Mouse (Mus musculus) frontal cortex, postnatal 14 days (tissue): ENCODE measurements around the gene Glis3.

Experiments
- DNase-seq, 2 experiments: peaks; one replicate each; pipeline ENCODE4 v3.0.0; 2022; ENCODE audit warnings: low spot score in 2 of 2

The Glis3 gene

DNA sequence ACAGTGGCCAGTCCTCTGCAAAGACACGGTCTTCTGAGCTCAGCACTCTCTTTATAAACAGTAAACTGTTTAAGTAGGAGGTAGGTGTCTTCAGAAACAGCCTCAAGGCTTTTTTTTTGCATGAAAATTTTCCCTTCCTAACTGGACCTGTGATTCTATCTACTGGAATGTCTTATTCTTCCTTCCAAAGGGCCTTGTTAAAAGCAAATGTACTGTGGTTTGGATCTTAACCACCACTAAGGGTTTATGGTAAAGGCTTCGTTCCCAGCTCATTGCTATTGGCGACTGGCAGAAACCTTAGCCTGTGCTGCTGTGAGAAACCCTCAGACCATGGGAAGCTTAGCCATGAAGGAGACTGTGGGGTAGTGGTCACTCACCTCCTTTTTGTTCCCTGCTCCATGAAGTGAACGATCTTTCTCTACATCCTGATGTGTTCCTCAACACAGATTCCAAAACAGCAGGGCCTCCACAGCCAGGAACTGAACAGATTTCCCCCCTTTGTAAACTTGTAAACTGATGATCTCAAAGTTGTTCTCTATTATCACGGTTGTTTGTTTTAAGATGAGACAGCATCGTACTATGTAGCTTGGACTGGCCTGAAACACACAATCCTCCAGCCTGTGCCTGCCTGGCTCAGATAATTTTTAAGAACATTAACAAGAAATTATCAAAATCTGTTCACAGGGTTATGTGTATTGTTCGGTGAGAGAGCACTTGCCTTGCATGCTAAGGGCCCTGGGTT is 88.0 kb downstream of the Glis3 start:
- no peak for DNase-seq

DNA sequence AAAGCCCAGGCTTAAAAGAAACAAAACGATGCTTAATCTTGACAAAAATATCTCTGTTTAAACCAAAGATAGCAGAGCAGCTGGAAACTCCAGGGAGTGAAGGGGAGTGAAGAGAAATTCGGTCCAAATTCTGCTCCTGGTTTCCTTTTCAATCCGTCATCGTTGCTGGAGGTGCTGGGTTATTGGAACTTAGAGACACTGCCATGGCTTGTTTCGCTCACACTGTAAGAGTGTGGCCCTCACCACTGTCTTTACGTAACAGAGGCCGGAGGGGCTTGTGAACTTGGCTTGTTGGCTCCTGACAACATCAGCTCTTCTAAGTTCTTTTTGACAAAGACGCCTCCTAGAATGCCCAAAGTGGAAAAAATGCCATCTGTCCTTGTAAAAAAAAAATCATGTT is 99.4 kb downstream of the Glis3 start:
- DNase-seq: peak in 1 of 2 experiments; percentile 14

DNA sequence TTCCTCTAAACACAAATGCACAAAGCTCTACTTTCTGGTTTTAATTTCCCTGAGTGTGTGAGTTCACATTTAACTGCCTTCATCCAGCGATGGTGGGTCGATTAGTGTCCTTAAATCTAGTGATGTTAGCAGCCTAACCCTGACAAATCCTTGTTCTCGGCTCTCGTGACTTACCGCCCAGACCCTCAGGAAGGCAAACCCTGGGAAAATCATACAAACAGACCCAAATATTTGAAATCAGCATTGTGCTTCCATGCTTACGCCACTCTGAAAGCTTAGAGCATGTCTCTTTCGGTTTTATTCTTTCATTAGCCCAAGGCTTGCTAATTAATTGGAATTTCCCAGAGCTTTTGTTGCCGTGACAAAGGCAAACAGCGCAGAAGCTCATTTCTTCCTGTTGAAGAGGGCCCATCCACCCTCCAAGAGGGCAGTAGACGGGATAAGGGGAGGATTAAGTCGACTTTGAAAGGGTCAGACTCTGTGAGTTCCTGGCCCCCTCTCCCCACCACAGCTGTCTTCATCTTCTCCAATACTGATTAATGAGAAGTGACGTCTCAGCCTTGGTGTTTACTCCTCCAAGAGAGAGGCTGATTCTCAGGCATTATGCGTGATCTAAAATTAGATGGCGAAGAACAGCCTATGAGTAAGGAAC is 100.0 kb downstream of the Glis3 start:
- no peak for DNase-seq

DNA sequence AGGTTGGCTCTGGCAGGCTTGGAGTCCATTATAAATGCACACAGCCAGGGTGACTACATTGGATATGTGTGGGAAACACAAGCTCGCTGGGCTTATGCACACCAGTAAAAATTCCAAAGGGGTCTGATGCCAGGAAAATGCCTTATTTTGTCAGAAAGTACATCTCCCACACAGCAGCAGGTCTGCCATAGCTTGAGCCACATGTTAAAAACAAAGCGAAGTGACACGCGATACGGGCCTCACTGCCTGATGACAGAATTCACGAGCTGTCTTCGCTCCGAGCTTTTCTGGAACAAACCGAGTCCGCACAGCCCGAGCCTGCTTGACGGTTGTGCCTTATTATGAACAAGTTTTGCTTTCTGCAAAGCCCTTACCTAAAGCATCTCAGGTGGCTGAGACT is 102.9 kb downstream of the Glis3 start:
- peak in 1 of 2 experiments; percentile 13 for DNase-seq

DNA sequence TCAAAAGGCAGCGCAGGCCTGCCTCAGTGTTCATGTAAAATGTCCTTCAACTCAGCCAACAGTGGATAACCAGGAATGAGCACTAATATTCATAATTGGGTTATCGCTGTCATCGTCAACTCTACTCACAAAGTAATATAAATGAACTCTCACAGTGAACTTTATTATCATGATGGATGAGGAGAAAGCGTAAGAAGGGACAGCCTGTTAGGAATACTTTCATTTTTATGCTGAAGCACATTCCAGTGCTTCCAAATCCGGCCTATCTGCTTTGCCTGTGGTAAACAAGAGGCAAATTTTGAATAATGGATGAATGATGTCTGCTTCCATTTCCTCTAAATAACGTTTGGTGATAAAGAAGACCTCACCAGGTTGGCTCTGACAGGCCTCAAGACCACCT is 103.3 kb downstream of the Glis3 start:
- DNase-seq: no peak

DNA sequence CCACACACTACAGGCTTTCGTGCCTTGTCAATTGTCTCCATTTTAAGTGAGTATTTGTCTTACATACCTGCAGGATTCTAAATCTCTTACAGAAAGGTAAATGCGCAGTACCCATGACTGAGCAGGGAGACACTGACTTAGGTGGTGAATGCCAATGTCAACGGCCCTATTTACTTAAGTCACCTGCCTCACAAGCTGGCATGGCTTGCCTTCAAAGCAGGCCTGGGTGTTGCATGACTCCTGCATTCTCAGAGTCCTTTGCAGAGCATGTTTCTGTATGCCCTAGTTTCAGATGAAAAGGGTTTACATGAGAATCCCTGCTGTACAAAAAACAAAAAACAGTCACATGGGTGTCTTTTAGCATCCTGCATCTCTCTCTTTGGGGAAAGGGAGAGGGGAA is 106.2 kb downstream of the Glis3 start:
- no peak for DNase-seq

DNA sequence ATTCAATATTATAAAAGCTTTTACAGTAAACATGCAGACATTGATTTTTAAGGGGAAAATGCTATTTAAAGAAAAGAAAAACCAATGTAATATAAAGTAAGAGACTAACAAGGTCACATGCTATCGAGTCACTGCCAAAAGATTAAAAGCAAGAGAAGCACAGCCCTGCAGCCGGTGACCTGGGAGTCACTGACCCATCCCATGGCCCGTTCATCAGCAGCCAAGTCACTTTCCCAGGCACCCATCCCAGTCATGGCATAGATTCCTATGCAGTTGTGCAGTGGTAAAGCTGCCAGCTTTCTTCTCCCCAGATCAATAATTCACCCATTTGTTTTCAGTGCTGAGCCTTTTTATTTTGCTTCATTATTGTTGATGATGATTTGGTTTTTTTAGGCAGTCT is 110.0 kb downstream of the Glis3 start:
- DNase-seq: no peak

DNA sequence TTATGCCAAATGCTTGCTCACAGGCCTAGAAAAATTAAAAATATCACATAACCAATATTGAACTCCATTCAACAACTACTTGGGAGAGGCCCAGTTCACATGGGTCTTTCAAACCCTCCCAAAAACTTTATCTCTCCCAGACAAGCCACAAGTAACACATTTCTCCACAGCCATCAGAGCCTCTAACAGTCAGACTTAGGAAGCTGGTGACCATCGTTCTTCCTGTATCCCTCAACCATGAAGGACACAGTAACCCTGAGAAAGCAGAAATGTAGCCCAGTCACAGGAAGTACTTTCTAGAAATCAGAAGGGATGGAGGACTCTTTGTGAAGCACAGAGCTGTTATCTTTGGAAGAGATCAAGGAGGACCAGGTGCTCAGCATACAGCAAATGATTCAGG is 112.8 kb downstream of the Glis3 start:
- no peak for DNase-seq

DNA sequence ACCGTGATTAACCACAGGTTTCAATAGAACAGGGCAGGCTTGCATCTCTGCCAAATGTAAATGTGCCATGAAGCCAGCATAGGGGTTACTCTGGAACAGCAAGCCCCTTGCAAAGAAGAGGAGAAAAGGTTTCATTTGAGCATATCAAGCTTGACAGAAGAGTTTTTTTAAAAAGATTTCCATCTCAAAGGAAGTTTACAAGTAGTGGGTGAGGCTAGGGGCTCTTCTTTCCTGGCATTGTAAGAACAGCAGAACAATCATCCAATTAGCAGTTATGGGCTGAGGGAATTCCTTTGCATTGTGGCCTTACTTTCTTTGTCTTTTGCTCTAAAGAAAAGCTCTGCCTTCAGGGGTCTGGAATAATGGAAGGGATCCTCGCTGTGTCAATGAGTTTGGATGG is 113.3 kb downstream of the Glis3 start:
- no peak for DNase-seq

DNA sequence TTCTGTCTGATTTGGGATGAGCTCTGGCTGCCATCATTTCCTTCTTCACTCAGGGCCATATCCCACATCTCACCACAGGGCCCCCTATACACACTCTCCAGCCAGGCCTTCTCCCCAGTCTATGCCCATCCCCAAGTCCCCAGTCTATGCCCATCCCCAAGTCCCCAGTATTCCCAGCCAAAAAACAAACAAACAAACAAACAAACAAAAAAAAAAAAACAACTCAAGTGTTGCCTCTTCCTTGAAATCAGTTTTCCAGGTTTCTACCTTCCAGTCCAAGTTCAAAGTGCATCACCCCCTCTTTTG is 118.2 kb downstream of the Glis3 start:
- DNase-seq: no peak

DNA sequence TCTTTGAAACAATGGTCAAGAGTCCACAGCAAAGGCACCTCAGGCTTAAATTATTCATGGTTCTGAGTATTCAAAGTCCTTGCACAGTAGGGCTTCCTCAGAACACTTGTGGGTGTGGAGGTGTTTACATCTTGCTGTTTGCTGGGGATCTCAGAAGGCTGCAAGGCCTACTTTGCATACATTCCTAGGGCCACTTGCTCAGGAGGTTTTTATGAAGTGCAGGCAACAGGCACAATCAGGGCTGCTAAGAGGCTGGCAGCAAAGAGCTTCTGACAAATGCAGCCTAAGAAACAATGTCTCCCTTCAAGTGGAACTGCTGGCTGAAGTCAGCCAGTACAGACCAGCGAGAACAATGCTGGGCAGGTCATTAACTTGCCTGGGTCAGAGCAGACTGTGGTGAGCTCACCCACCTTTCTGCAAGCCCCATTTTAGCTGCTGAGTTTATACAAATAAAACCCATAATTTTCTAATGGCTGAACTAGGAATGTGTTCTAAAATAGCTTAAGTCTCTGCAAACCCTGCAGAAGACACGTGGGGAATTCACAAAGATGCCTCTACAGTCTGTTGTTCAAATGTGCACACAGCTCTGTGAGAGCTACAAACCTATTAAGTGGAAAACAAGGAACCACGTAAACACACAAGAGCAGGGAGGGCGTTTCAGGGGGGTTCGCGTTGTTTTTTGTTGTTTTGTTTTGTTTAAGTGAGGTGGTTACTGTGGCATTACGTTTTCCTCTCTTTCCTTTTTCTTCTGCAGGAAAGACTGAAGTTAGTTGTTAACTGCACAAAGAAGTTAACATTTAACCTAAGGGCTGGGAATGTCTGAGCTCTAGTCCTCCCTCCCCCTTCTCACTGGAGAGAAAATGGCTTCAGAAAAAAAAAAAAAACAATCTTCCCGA is 118.8 kb downstream of the Glis3 start:
- DNase-seq: no peak

DNA sequence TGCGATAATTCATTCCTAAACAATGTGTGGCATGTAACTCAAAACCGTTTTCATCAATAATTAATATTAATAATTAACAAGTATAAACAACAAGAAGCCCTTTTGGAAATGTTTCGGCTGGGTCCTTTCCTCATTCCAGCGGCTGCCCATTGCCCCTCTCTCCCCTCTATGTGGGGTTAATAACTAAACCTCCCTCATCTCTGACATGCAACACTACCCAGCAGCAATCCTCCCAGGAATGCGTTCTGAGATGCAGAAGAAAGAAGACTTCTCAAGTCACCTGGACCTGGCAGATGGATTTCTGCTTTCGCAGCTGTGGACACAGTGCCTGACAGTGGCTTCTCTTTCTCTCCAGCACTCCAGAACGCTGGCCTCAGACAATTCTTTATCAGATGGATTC is 120.0 kb downstream of the Glis3 start:
- DNase-seq: no peak

DNA sequence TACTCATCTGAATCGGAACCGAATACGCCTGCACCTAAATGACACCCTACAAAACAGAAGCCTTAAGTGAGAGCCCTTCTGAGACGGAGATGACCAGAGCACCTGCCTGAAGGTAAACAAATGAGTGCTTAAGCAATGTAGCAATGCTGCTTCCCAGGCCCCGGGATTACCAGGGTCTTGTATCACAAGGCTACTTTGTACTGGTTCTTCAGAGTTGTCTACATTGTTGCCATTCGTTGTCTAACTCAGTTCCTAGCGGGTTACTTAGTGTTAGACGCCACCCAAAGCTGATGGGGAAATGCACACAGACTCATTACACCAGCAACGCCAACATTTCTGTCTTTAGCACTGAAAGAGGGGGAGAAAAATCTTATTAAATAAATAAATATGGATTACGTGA is 120.5 kb downstream of the Glis3 start:
- DNase-seq: no peak

DNA sequence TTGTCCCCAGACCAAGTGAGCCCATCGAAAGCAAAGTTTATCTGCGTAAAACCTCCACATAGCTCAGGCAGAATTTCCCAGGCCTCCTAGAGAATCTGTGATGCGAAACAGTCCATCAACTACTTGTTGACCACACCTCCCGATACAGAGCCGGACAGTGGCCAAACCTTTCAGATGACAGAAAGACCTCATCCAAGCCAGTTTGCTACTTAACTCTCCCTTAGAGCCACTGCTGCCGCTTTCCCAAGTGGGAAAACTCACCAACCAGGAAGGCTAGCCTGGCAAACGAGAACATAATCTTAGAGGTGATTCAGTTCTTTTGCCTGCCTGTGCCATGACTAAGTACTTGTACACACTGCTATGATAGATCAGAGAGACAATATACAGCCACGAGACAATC is 121.2 kb downstream of the Glis3 start:
- DNase-seq: no peak

DNA sequence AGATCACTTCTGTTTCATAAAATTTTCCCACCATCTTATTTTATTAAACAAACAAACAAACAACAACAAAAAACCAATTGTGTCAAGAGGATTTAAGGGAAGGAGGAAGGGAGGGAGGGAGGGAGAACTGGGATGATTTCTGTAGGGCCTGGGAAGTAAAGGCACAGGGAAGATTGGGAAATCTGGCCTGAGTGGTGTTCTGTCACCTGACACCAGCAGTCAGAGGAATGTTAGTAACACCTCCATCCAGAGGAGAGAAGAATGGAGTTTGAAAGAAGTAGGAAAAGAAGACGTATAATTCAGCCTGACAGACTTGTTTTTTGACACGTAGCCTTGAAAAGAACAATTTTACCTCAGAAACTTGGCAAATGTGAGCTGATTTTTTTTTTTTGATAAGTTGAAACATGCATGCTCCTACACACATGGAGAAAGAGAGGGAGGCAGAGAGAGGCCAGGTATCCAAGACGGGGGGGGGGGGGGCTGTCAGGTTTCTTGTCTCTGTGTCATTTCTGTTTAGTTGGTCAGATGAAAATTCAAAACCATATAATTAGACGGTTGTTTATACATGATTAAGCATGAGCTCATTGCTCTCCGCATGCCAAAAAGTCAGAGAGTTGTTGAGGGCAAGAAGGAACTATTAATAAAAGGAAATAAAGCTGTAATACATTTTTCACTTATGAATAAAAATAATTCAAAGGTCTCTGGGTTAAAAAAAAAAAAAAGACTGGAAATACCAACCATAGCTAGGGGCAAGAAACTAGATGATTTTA is 122.1 kb downstream of the Glis3 start:
- no peak for DNase-seq

DNA sequence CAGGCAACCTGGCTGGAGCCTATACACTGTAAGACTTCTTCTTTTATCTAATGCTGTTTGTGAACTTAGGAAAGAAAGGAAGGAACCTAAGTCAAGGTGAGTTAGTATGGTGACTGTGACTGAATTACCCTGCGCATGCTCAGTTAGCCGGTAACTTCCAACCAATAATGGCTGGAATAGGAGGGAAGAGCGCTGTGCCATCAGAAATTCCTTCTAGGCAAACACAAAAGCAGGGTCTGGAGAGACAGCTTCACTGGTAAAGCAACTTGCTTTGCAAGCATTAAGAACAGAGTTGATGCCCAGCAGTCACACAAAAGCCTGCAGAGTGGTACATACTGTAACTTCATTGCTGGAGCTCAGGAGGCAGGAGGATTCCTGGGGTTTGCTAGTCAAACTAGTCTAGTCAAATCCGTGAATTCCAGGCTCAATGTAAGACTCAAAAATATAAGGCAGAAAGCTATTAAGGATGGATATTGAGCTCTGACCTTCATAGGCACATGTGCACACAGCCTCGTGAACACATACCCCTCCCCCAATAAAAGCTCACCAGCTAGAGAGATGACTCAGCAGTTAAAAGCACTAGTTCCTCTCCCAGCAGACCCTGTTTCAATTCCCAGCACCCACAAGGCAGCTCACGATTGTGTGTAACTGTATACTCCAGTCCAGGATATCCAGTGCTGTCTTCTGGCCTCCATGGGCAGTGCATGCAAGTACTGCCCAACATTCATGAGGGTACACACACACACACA is 124.5 kb downstream of the Glis3 start:
- no peak for DNase-seq

DNA sequence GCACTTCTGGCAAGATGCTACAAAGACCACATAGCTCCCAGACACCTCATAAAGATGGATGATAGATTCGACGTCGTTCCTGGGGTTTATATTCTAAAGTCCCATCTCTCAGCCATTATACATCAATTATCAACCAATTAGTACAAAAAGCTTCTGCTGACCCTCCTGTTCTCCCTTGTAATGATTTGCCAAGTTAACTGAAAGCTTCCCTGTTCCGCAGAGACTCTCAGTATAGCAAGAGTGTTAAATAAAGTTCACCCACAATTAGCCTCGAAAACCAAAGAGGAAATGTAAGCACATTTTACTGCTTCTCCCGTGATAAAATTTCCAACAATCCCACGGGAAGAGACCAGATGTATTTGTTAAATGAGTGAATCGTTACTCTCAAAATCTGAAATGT is 129.3 kb downstream of the Glis3 start:
- no peak for DNase-seq

DNA sequence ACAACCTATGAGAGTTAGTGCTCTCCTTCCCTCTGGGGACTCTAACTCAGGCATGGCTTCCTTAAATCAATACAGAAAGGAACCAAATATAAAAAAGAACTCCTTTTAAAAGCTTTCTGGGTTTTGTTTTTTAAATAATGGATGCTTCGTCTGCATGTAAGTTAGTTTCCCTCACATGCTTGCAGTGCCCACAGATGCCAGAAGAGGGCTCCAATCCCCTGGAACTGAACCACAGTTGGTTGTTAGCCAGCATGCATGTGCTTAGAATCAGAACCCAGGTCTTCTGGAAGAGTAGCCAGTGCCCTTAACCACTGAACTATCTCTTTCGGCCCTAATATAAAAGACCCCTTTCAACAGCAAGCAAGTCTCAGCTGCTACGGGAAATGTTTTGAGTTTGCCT is 132.9 kb downstream of the Glis3 start:
- DNase-seq: no peak

DNA sequence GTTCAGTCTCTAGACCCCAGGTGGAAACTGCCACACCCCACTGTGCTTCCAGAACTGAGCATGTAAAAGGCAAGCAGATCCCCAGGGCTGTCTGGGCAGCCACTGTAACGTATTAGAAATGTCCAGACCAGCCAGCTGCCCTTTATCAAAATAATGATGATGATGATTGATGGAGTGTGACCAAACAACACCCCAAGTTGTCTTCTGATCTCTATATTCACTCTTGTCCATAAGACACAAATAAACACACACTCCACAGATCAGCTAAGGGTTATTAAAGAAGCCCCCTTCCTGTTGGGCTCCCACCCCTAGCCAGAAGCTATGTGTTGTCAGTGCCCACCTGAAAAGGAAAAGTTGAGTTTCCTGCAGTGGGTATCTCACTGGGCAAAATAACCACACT is 134.4 kb downstream of the Glis3 start:
- DNase-seq: no peak

DNA sequence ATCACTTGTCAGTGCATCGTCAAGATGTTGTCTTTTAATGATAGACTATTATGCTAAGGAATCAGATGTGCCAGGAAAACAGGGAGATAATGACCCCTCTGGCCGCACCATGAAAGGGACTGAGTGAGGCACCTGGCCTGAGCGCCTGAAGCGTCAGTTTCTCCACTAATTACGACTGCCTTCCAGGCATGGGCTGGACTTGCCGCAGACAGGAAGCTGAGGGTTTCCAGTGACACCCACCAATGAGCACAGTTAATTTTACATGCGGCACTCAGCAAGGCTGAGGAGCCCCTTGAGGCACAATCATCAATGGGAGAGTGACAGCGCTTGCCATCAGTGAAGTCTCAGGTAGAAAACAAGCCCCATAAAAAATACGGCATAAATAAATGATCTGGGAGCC is 141.1 kb downstream of the Glis3 start:
- no peak for DNase-seq

DNA sequence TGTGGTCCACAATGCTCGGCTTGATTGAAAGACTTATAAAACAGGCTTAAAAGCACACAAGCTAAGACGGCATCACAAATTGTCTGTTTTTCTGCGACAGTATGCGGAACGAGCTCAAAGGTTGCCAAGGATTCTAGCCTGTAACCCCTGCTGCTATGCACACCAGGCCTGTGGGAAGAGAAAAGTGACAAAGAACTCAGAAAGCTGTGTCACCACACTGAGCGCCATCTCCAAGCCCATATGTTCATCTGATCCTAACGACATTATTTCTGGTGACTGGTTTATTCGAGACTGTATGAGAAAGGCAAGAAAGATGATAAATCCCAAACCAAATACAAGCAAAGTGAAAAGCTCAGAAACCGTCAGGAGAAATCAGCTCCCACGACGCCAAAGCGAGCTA is 144.9 kb downstream of the Glis3 start:
- no peak for DNase-seq
